Mouse (Mus musculus): Measurements from ENCODE around the gene Rap1a. TPM values are rescaled to one million over a fixed set of nuclear protein-coding genes. Genes with fewer than 3 reads are reported as not detected.

Rap1a gene
- polyA plus RNA-seq, 1 experiment from 2014 or later = 81.6 TPM

DNA sequence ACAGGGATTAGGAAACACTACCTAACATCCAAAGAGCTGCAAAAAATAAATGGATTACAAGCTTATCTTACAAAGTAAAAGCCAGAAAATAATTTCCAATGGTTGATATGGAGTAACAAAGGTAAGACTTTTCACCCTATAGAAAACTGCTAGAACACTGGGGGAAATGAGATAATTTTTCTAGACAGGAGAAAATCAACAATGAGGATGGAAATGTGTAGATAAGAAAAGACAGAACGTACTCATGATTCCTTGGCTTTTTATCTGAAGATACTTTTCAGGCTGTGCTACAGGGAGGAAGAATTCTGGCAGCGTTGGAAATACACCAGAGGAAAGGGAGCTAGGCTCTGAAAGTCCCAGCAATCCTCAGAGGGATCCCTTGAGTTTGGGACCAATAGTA, 50.3 kb downstream of the Rap1a start:
- no peaks in the 10 kb centered on the region for H3K9me3 ChIP-seq (ENCODE audit: control insufficient read depth, low read length)
- no peaks in the 10 kb centered on the region for H3K4me1 ChIP-seq (replicated peaks; ENCODE audit: control insufficient read depth, insufficient read depth, low read length)
- H3K9ac ChIP-seq (ENCODE audit: low read length) = no peak overlapping the region
- H3K27me3 ChIP-seq (replicated peaks; ENCODE audit: control insufficient read depth, insufficient read depth, low read length) = no peaks in the 10 kb centered on the region
- no peak for ATAC-seq (replicated peaks; ENCODE audit: low FRiP score, low TSS enrichment, low read depth)
- 89% methylated on average over 2 of the region's 2 CpGs for WGBS
- H3K4me3 ChIP-seq (ENCODE audit: low read depth, low read length) = no peak overlapping the region
- H3K27ac ChIP-seq (ENCODE audit: low read depth) = no peak overlapping the region
- H3K36me3 ChIP-seq (ENCODE audit: control insufficient read depth, insufficient read depth, low read length) = peaks cover 17% of the 10 kb centered on the region; the same call in 1 of the 2 replicates
- DNase-seq (ENCODE audit: low spot score) = no peak
- no peak overlapping the region for H3K4me2 ChIP-seq (ENCODE audit: low read length)

DNA sequence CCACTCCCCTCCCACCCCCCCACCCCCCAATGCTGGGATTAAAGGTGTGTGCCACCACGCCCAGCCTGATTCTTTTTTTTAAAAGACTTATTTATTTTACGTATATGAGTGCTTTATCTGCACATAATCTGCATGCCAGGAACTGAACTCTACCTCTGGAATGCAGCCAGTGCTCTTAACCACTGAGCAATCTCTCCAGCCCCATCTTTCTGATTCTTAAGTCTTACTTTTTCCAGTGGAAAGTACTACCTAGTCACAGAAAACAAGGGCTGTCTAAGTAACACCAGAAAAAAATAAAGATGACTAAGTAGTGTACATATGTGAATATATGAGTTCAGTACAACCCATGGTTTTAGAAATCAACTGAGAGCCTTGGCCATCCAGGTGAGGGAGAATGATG, 54.6 kb downstream of the Rap1a start:
- peaks cover 17% of the 10 kb centered on the region; the same call in 1 of the 2 replicates for H3K36me3 ChIP-seq (ENCODE audit: control insufficient read depth, insufficient read depth, low read length)
- WGBS = 87% methylated on average over 2 of the region's 2 CpGs

DNA sequence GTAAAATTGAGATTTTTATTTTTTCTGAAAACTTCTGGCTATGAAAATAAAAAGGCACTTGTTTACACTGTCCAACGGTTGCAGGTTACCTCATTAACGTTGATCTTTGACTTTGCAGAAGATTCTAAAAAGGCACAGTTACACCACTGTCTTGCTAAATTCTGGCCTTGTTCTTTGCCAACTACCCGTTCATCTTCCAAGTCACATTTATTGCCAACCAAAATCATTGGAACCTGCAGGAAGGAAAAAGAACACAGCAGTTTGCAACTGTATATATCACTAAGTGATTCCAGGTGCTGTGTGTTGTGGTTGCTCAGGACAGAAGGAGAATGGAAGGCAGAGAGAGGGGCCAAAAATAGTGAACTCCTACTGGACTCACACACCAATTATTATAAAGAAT, 63.5 kb downstream of the Rap1a start:
- WGBS = 83% methylated on average over 3 of the region's 3 CpGs
- no peaks in the 10 kb centered on the region for H3K9me3 ChIP-seq (ENCODE audit: control insufficient read depth, low read length)
- H3K27ac ChIP-seq (ENCODE audit: low read depth) = no peak overlapping the region
- H3K4me3 ChIP-seq (ENCODE audit: low read depth, low read length) = no peak overlapping the region
- no peaks in the 10 kb centered on the region for H3K27me3 ChIP-seq (replicated peaks; ENCODE audit: control insufficient read depth, insufficient read depth, low read length)
- DNase-seq (ENCODE audit: low spot score) (no peak), ATAC-seq (replicated peaks; ENCODE audit: low FRiP score, low TSS enrichment, low read depth) (no peak)
- H3K9ac ChIP-seq (ENCODE audit: low read length) = no peak overlapping the region
- no peak overlapping the region for H3K4me2 ChIP-seq (ENCODE audit: low read length)
- no peaks in the 10 kb centered on the region for H3K4me1 ChIP-seq (replicated peaks; ENCODE audit: control insufficient read depth, insufficient read depth, low read length)
- H3K36me3 ChIP-seq (ENCODE audit: control insufficient read depth, insufficient read depth, low read length) = peaks cover 42% of the 10 kb centered on the region

More for the DNA sequence above, 54.6 kb downstream of the Rap1a start:
- no peaks in the 10 kb centered on the region for H3K9me3 ChIP-seq (ENCODE audit: control insufficient read depth, low read length)
- no peak for ATAC-seq (replicated peaks; ENCODE audit: low FRiP score, low TSS enrichment, low read depth)
- DNase-seq (ENCODE audit: low spot score) = no peak
- H3K27me3 ChIP-seq (replicated peaks; ENCODE audit: control insufficient read depth, insufficient read depth, low read length) = no peaks in the 10 kb centered on the region
- no peak overlapping the region for H3K27ac ChIP-seq (ENCODE audit: low read depth)
- H3K4me2 ChIP-seq (ENCODE audit: low read length) = no peak overlapping the region
- no peaks in the 10 kb centered on the region for H3K4me1 ChIP-seq (replicated peaks; ENCODE audit: control insufficient read depth, insufficient read depth, low read length)
- H3K9ac ChIP-seq (ENCODE audit: low read length) = no peak overlapping the region
- H3K4me3 ChIP-seq (ENCODE audit: low read depth, low read length) = no peak overlapping the region

DNA sequence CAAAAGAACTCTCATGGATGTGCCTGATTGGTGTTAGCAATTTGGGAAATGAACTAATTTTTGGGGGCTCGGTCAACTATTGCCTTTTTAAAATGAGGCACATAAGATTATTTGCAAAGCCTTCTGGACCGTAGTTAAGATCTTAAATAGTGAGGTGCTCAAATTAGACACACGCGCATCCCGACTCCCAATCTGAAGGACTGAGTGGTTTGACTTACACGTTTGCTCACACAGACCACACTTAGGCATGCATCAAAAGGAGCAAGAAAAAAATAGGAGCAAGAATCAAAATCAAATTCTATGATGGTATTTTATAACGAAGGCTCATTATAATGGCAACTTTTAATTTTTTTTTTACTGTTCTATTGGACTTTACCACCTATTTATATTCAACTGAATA, 64.1 kb downstream of the Rap1a start:
- H3K4me2 ChIP-seq (ENCODE audit: low read length) = no peak overlapping the region
- WGBS = 97% methylated on average over 7 of the region's 7 CpGs
- ATAC-seq (replicated peaks; ENCODE audit: low FRiP score, low TSS enrichment, low read depth) (no peak), DNase-seq (ENCODE audit: low spot score) (no peak)
- H3K4me1 ChIP-seq (replicated peaks; ENCODE audit: control insufficient read depth, insufficient read depth, low read length) = no peaks in the 10 kb centered on the region
- H3K9me3 ChIP-seq (ENCODE audit: control insufficient read depth, low read length) = no peaks in the 10 kb centered on the region
- H3K27ac ChIP-seq (ENCODE audit: low read depth) = no peak overlapping the region
- peaks cover 44% of the 10 kb centered on the region for H3K36me3 ChIP-seq (ENCODE audit: control insufficient read depth, insufficient read depth, low read length)
- no peaks in the 10 kb centered on the region for H3K27me3 ChIP-seq (replicated peaks; ENCODE audit: control insufficient read depth, insufficient read depth, low read length)
- H3K9ac ChIP-seq (ENCODE audit: low read length) = no peak overlapping the region
- H3K4me3 ChIP-seq (ENCODE audit: low read depth, low read length) = no peak overlapping the region

DNA sequence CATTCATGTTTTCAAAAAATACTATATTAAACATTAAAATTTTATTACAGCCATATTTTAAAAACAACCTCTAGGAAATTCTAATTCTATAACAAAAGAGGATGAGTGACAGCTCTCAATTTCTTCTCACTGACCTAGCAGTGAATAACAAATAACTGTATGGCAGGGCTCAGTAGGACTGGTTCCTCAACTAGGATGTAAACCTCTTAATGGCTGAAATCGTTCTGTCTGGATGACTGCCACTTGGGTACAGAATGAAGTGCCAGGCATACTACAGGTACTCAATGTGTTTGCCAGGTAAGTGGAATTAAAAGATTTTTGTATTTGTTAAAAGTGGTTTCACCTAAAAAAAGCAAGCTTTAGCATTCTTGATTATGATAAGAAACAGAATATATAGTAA, 65.0 kb downstream of the Rap1a start:
- Histone ChIP-seq H3K4me1 (replicated peaks; ENCODE audit: control insufficient read depth, insufficient read depth, low read length) (no peaks in the 10 kb centered on the region), H3K4me2 (ENCODE audit: low read length) (no peak overlapping the region), H3K27ac (ENCODE audit: low read depth) (no peak overlapping the region), H3K4me3 (ENCODE audit: low read depth, low read length) (no peak overlapping the region), H3K36me3 (ENCODE audit: control insufficient read depth, insufficient read depth, low read length) (peaks cover 52% of the 10 kb centered on the region), H3K27me3 (replicated peaks; ENCODE audit: control insufficient read depth, insufficient read depth, low read length) (no peaks in the 10 kb centered on the region), H3K9me3 (ENCODE audit: control insufficient read depth, low read length) (no peaks in the 10 kb centered on the region), H3K9ac (ENCODE audit: low read length) (no peak overlapping the region)
- 81% methylated on average over 1 of the region's 1 CpGs for WGBS
- ATAC-seq (replicated peaks; ENCODE audit: low FRiP score, low TSS enrichment, low read depth) (no peak), DNase-seq (ENCODE audit: low spot score) (no peak)

DNA sequence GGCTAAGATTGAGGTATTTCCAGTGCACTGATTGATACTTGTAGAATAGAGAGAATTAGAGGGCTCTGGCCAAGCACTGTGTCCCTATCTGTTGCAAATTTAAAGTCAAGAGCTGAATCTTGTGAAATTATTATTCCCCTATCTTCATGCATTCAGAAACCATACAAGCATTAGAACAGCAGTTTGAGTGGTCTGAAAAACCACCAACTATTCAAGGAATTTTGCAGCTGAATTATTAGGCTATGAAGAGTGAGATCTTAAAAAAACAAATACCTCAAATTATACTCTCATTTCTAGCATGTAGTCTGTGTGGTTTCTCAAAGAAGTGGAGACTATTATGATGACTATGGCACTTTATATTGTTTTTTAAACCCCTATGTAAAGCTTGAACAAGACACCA, 65.9 kb downstream of the Rap1a start:
- ATAC-seq (replicated peaks; ENCODE audit: low FRiP score, low TSS enrichment, low read depth) (no peak), DNase-seq (ENCODE audit: low spot score) (no peak)
- no peaks in the 10 kb centered on the region for H3K27me3 ChIP-seq (replicated peaks; ENCODE audit: control insufficient read depth, insufficient read depth, low read length)
- H3K9ac ChIP-seq (ENCODE audit: low read length) = no peak overlapping the region
- no peak overlapping the region for H3K27ac ChIP-seq (ENCODE audit: low read depth)
- H3K4me1 ChIP-seq (replicated peaks; ENCODE audit: control insufficient read depth, insufficient read depth, low read length) = no peaks in the 10 kb centered on the region
- H3K4me2 ChIP-seq (ENCODE audit: low read length) = no peak overlapping the region
- H3K4me3 ChIP-seq (ENCODE audit: low read depth, low read length) = no peak overlapping the region
- H3K36me3 ChIP-seq (ENCODE audit: control insufficient read depth, insufficient read depth, low read length) = peaks cover 60% of the 10 kb centered on the region
- H3K9me3 ChIP-seq (ENCODE audit: control insufficient read depth, low read length) = no peaks in the 10 kb centered on the region

DNA sequence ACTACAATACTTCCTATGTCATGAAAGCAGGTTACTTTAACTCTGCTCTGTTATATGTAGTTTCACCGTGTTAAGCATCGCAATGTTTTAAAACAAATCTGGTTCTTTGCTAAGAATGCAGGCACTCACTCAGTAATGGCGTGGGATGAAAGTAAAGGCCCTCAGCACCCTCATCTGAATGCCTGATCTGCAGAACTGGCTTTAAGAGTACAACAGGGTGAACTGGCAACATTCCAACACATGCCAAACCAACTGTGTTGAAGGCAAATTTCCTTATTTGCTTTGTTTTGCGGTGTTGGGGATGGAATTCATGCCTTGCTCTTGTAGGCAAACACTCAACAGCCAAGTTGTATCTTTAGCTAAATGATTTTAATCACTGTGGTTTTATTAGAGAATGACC, 67.6 kb downstream of the Rap1a start:
- DNase-seq (ENCODE audit: low spot score) = no peak
- Histone ChIP-seq H3K27ac (ENCODE audit: low read depth) (no peak overlapping the region), H3K36me3 (ENCODE audit: control insufficient read depth, insufficient read depth, low read length) (peaks cover 58% of the 10 kb centered on the region), H3K9ac (ENCODE audit: low read length) (no peak overlapping the region), H3K4me3 (ENCODE audit: low read depth, low read length) (no peak overlapping the region), H3K4me1 (replicated peaks; ENCODE audit: control insufficient read depth, insufficient read depth, low read length) (no peaks in the 10 kb centered on the region), H3K27me3 (replicated peaks; ENCODE audit: control insufficient read depth, insufficient read depth, low read length) (no peaks in the 10 kb centered on the region), H3K9me3 (ENCODE audit: control insufficient read depth, low read length) (no peaks in the 10 kb centered on the region), H3K4me2 (ENCODE audit: low read length) (no peak overlapping the region)
- no peak for ATAC-seq (replicated peaks; ENCODE audit: low FRiP score, low TSS enrichment, low read depth)
- WGBS = 89% methylated on average over 4 of the region's 4 CpGs

DNA sequence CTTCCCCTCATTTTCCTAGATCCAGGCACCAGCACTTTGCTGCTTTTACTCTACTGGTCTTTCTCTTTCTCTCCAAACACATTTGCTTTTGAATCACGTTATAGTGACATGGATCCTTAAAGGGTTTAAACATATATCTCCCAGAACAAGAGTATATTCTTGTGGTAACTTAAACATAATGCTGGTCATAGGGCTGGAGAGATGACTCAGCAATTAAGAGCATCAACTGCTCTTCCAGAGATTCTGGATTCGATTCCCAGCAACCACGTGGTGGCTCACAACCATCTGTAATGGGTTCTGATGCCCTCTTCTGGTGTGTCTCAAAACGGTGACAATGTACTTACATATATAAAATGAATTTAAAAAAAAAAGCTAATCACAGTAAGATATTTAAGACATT, 68.8 kb downstream of the Rap1a start:
- ATAC-seq (replicated peaks; ENCODE audit: low FRiP score, low TSS enrichment, low read depth) = no peak
- WGBS = 92% methylated on average over 4 of the region's 4 CpGs
- no peak overlapping the region for H3K27ac ChIP-seq (ENCODE audit: low read depth)
- no peaks in the 10 kb centered on the region for H3K4me1 ChIP-seq (replicated peaks; ENCODE audit: control insufficient read depth, insufficient read depth, low read length)
- H3K36me3 ChIP-seq (ENCODE audit: control insufficient read depth, insufficient read depth, low read length) = peaks cover 57% of the 10 kb centered on the region
- H3K4me3 ChIP-seq (ENCODE audit: low read depth, low read length) = no peak overlapping the region
- no peak overlapping the region for H3K9ac ChIP-seq (ENCODE audit: low read length)
- H3K9me3 ChIP-seq (ENCODE audit: control insufficient read depth, low read length) = no peaks in the 10 kb centered on the region
- no peak for DNase-seq (ENCODE audit: low spot score)
- no peak overlapping the region for H3K4me2 ChIP-seq (ENCODE audit: low read length)
- no peaks in the 10 kb centered on the region for H3K27me3 ChIP-seq (replicated peaks; ENCODE audit: control insufficient read depth, insufficient read depth, low read length)

DNA sequence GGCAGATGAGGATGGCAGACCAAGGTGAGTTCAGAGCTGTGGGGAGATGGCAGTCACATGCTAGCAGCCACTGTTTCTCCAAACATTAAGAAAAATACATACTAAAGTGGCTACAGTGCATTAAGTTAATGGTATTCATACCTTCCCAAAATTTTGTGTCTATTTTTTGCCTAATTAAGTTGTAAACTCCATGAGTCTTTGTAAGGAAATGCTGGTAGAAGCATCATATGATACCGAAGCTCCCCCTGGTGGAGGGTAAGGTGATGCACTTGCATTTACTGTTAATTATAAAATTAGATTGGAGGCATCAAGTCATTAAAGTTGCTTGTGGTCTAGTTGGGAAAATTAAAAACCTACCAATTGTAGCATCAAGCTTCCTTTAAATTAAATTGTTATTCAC, 75.1 kb downstream of the Rap1a start:
- Histone ChIP-seq H3K4me1 (replicated peaks; ENCODE audit: control insufficient read depth, insufficient read depth, low read length) (no peaks in the 10 kb centered on the region), H3K9me3 (ENCODE audit: control insufficient read depth, low read length) (no peaks in the 10 kb centered on the region), H3K36me3 (ENCODE audit: control insufficient read depth, insufficient read depth, low read length) (peaks cover 28% of the 10 kb centered on the region), H3K27me3 (replicated peaks; ENCODE audit: control insufficient read depth, insufficient read depth, low read length) (no peaks in the 10 kb centered on the region), H3K9ac (ENCODE audit: low read length) (no peak overlapping the region), H3K4me2 (ENCODE audit: low read length) (no peak overlapping the region), H3K4me3 (ENCODE audit: low read depth, low read length) (no peak overlapping the region), H3K27ac (ENCODE audit: low read depth) (no peak overlapping the region)
- no peak for DNase-seq (ENCODE audit: low spot score)
- 5% methylated on average over 1 of the region's 1 CpGs for WGBS
- no peak for ATAC-seq (replicated peaks; ENCODE audit: low FRiP score, low TSS enrichment, low read depth)

Measured in intestine, embryonic 14.5 days (tissue).